Mouse (Mus musculus) T-helper 2 cell (primary cell): ENCODE measurements around the gene Malrd1.
"Not testable (repeated sequence)": the region's sequence is repeated elsewhere in the genome, so short reads cannot be mapped to it uniquely, and the experiment has no call there.

Experiments used
- in situ Hi-C: fragments of 300-600 bp; cut with MboI, MseI; formaldehyde crosslinking; loops from one replicate; pipeline ENCODE4 v1.15.1; 2025; ENCODE audit warnings: high pct_unique_total_duplicates

Gene Malrd1

DNA sequence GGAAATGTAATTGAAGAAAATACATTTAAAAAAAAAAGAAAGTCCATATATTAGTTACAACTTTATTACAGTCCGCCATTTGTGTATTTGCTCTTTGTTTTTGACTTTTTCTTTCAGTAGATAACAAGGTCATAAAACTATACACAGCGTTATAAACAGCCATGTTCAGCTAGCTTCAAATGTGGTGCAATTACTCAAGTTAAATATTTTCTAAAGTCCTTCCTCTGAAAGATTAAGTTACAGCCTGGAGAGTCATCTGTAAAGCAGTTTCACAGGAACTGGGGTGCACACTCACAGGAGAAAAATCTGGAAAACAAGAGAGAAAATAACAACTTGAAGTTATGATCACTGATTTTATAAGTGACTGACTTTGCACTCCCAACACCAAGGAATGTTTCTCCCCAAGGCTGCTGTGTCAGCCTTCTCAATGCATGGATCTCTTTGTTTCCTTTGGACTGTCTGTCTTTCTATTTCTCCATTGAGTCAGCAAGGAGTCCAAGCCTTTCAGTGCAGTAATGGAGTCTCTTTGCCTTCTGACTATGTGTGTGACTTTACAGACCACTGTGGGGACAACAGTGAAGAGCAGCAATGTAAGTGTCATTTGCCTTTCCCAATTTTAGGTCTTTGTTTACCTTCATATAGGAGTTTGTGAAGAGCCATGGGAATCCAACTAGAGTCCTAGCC is at the start of gene Malrd1:
TSS of gene Malrd1 (plus strand) at position 239 of the 684 bp plus-strand sequence.
- in situ Hi-C loops: no loop called here

DNA sequence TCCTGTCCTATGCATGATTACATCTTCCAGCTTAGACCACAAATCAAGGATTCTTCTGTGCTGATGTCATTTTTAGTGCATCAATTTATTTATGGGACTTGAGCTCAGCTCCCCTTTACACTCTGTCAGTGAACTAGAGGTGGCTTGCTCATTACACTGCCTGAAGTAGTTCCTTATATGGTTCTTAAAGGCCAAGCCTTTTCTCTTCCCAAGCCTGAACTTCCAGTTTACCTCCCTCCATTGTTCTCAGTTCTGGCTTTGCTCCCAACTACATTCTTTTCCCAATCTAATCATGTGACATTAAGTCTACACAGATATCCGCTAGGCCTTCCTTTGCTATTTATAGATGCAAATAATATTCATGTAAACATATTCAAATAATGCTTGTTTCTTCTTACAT is 12.4 kb downstream of the Malrd1 start:
- in situ Hi-C loops: no loop called here

DNA sequence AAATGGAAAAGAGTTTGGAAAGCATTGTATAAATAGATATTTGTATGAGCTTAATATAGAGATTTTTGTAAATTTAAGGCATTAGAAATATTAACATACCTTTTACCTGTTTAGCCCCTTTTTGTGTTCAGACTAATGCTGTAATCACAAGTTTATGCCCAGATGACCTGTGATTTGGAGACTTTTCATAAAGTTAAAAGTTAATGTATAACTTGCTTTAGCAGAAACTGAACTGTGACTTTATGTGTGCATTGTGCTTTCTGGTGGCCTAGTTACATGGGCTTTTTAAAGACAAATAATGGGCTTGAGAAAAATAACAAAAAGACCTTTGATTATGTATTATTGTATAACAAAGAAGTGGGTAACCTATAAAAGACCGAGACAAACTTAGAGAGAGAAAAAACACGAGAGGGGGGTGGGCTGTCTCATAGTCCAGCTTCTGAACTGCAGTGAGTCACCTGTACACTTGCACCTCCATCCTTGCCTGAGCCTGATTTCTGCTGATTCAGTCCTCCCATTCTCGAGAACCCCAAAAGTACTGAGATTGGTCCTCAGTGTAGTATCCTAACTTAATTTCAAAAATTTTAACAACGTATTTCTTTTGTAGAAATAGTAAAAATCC is 87.2 kb downstream of the Malrd1 start:
- in situ Hi-C loops: no loop called here

DNA sequence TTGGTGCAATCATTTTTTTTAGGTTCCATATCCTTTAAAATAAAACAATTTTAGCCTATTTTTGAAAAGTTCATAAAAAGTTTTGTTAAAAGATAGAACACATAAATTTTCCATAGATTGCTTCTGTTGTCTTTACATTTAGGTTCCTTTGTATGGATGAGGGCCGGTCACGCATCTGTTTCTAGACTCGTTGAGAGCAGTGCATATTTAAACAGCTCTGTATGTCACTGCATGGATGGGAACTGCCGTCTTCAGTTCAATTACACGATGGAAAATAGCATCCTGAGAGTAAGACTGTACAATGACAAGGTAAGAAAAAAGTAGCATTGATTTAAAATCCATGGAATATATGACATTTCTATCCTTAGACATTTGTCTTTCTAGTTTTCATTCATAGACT is 87.7 kb downstream of the Malrd1 start:
- in situ Hi-C loops: no loop called here

DNA sequence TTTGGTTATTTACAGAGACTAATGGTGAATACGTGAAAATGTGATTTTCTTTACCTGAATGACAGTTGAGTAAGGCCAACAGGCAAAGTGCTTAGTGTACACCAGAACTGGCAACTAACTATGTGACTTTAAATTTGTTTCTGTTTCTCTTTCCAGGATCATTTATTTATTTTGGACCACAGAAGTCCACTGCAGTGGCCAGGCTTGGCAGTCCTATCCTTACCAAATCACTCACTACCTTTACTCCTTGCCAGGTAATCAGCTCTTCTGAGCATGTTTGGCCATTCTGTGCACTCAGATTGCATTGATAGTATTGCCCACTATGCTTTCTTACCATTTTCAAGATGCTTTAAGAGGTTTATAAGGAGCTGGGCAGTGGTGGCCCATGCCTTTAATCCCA is 109.5 kb downstream of the Malrd1 start:
- in situ Hi-C loops: no loop called here

DNA sequence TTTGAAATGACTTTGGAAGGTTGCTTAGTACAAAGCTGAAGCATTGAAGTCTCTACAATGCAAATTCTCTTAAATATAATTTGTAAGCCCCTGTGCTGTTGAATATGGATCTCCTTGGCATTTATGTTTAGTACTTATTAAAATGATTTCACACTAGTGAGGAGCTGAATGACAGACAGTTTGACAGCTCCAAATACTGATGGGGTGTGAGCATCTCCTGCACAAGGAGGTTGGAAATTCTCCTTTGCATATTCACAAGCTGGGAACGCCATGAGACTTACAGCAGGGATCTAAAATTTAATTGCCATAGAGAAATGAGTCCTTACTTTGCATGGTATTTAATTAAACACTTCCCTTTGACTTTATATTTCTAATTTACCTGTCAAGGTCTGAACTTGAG is 117.6 kb downstream of the Malrd1 start:
- in situ Hi-C loops: no loop called here

DNA sequence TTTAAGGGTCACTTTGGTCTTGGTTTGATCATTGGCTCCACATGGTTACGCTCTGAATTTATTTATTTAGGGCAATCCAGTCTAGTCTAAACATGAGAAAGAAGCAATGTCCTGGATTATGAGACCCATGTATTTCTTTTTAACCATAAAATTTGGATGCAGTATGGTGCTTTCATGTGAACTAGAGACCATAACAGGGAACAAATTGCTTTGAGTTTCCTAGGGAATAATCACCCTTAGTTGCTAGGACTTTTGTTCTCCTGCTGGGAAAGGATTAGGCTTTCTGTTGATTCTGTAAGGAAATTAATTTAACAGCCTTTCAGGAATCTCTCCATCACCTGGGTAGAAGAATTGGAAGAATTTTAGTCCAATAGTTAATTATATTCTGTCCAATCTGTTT is 130.1 kb downstream of the Malrd1 start:
- in situ Hi-C loops: no loop called here

DNA sequence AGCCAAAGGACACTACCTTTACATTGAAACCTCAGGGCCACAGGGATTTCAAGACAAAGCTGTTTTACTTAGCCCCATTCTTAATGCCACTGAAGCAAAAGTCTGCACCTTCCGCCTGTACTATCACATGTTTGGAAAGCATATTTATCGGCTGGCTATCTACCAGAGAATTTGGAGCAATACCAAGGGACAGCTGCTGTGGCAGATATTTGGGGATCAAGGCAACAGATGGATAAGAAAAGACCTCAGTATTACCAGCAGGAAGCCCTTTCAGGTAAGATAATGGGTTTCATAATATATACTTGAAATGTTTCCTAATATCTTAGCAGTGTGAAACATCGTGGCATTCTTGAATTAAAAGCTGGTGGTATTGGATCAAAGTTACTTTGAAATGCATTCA is 176.7 kb downstream of the Malrd1 start:
- in situ Hi-C loops: no loop called here

DNA sequence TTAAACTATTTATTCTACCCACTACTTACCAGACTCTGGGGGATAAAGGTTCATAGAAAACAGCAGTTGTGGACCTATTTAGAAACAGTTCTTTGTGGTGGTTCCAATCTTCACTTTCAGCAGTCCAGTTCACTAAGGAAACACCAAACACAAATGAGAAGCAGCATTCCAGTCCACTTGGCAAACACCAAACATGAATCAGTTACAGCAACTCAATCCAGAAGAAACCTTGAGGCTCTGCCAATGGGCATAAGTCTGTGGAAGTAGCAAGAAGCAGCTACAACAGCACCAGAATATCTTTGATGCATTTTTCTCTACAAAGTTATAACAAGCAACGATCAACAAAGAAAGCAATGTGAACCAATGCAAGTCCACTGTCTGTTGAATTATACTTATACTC is 214.7 kb downstream of the Malrd1 start:
- in situ Hi-C loops: no loop called here

DNA sequence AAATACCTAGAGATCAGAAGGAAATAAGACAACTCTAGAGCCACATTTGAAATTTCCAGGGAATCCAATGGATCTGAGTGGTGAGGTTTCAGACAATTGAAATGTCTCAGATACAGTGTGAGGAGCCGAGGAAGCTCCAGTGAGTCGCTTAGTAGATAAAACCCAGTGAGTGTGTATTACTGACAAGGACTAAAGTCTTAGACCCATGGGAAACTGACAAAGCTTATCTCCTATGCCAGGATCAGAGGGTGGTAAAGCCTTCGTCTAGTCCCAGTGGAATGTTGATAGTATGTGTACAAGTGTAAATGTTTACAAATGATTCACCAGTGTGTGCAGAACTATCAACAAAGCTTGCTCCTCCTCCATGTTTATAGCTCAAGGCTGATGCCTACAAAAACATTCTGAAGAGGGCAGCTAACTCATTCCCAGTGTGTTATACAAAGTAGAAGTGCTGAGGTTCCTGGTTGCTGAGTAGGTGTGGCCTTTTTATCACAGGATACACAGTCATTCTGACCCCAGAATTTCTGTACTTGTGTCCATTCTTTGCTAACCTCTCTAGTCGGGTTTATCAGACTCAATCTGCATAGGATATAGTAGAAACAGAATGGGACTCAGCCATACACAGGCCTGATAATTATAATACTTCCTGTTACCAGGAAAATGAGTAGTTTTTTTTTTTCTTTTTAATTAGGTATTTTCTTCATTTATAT is 218.9 kb downstream of the Malrd1 start:
- in situ Hi-C loops: no loop called here

DNA sequence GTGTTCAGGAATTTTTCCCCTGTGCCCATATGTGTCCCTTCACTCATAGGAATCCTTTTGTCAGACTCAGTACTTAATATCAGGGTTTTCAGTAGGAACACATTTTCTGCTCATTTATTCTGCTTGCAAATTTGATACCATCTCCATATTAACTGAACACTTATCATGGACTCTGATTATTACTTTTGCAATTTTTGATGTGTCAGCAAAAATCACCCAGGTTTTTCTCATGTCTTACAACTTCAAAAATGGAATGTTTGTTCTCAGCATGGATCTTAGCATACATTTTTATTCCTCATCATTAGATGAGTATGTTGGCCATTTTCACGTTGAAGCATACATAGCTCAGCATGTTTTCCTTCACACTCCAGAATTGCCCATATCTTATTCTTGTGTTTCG is 258.5 kb downstream of the Malrd1 start:
- in situ Hi-C loops: no loop called here

DNA sequence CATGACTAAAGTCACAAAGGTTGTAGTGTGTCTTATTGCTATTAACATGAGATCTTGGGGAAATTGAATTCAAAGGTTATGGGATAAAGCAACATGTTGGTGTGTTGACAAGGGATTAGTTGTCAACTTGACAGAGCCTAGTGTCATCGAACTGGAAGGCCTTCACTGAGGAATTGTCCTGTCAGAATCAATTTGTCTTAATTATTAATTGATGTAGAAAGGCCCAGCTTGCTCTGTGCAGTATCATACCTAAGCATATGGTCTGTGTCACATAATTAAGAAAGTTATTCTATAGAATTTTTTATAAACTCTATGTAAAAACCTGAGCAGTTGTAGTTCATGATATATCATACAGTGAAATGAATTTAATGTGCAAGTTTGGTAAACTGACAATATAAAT is 289.4 kb downstream of the Malrd1 start:
- in situ Hi-C loops: no loop called here

DNA sequence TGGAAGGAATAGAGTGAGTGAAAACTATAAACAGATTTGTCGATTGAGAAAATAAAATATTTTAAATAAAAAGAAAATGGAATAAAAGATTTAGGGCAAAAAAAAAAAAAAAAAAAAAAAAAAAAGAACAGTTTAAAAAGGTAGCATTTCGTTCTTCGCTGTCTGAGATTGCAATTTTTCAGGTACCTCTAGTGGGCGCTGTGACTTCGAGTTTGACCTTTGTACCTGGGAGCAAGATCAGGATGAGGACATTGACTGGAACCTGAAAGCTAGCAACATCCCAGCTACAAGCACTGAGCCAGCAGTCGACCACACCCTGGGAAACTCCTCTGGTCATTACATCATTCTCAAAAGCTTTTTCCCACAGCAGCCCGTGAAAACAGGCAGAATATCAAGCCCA is 343.1 kb downstream of the Malrd1 start:
- in situ Hi-C loops: no loop called here

DNA sequence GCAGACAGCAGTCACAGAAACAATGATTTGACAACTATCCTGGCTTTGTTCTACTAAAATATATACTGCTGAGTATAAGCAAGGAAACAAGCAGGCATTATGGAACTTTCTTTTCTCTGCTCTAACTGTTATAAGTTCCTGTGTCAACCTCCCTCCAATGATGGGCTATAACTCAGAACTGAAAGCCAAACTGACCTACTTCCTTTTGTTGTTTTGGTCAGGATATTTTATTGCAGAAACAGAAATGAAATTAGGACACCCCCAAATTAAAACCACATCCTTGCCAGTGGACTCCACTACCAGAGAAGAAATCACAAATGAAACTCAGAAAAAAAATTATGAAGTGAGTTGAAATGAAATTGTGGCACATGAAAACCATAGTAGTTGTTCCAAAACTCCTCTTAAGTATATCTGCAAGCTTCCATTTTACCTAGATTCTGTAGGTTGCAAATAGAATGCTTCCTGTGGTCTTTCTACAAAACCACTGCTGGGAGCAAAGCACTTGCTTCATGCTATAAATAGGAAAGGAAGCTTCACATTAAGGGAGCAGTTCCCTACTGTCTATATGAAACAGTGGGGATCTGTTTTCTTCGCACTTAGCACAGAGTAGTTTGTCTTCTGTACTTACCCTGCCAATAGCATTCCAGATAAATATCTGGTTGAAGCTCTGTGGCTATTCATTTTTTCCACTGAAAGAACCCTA is 367.3 kb downstream of the Malrd1 start:
- in situ Hi-C loops: no loop called here

DNA sequence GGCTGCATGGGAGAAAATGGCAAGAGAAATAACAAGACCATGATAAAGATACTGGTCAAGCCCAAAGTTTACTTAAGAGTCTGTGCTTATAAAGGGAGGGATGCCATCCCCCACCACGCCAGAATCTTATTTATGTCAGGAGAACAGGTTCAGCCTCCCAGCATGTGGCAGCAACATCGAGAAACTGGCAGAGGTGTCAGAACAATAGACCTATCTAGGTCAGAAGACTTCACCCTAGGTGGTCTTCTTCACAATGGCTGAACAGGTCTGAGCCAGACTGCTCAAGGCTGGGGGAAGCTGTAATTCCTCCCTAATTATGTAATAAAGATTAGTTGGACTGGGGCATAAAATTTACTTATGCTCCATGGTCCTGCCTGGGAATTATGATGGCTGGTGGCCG is 399.2 kb downstream of the Malrd1 start:
- in situ Hi-C loops: no loop called here

DNA sequence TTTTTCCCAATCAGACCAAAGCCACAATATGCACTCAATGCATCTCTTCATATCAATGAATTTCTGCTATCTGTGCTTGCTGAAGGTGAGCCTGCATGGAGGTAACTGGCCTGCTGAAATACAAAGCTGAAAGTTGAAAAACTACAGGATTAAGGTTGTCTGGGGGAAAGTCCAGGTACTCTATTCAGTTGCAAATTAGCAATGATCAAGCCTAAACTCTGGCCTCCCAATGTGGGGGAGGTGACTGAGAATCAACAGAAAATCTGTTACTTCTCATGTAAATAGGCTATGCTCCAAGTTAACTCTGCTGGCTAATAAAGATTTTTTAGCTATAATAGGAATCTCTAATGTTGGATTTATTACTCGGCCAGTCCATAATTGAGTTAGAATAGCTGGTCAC is 399.8 kb downstream of the Malrd1 start:
- in situ Hi-C loops: no loop called here

DNA sequence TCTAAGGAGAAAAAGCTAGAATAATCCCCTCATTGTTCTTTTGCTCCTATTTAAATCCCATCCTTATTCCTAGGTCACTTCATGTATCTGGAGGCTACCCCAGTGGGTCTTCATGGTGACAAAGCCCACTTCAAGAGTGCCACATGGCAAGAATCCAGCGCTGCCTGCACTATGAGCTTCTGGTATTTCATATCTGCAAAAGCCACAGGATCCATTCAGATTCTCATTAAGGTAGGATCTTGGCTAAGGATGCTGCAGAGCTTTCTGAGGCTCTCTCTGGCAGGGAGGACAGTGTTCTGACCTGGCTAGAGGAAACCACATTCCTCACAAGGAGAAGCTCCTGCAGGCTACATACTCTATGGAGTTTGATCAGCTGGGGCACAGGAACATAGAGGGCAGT is 405.2 kb downstream of the Malrd1 start:
- in situ Hi-C loops: no loop called here

DNA sequence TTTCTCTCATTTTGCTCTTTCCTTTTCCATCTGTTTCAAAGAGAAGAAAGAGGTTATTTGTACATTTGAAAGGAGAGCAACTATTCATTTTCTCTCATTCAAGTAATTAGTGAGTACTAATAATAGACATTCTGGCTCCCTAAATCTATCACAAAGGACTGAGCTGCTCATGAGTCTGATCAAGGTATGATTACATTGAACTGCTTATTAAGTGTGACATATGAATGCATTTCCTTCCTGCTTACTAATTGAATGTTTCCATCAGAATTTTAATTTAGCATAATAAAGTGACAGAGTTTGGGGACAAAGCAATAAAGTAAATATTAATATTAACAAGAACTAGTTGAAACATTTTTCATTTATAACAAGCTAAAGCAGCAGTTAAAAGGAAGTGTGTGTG is 405.6 kb downstream of the Malrd1 start:
- in situ Hi-C loops: no loop called here

DNA sequence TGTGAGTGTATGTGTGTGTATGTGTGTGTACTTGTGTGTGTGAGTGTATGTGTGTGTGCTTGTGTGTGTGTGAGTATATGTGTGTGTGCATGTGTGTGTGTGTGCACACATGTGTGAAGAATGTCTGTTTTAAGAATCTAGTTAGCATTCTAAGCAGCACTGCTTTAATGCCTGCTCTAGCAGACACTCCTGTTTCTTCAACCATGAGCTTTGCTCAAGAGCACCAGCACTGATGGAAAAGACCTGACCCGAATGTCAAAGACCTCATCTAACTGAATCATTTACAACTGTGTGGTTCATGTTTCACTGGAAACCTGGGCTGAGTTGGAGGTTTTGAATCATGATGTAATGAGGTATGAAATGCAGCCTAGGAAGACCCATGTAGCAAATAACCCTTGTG is 406.1 kb downstream of the Malrd1 start:
- in situ Hi-C loops: no loop called here

DNA sequence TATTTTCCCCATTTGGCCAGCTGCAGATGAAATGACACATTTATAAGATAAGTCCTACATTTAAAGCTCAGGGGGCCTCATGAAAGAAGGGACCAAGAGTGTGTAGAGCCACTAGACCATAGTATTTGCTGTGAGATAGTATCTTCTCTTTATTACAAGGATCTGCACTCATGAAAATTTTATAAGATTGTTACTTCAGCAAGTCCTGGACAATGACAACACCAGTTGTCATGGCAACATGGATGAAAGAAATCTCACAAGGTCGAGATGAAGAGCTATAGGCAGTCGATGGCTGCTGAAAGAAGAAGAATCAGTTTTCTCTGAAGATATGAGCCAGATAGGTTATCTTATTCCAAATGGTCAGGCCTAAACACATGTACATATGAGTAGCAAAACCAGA is 476.6 kb downstream of the Malrd1 start:
- in situ Hi-C loops: no loop called here

DNA sequence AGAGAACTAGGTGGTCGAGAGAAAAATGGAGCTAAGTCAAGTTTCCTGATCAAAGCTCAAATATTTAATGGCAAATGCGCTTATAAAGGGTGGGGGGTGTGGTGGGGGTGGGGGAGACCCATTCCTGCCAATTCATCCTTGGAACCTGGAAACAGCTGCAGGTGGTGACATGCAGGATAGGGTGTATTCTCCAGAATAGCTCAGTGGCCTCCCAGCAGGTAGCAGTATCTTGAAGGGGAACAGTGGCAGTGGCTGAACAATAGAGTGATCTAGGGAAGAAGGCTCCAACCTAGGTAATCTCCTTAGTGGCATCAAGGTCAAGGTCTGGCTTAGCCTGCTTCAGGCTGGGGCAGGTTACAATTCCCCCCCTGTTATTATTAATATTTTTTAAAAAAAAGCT is 490.8 kb downstream of the Malrd1 start:
- in situ Hi-C loops: not testable (repeated sequence)

DNA sequence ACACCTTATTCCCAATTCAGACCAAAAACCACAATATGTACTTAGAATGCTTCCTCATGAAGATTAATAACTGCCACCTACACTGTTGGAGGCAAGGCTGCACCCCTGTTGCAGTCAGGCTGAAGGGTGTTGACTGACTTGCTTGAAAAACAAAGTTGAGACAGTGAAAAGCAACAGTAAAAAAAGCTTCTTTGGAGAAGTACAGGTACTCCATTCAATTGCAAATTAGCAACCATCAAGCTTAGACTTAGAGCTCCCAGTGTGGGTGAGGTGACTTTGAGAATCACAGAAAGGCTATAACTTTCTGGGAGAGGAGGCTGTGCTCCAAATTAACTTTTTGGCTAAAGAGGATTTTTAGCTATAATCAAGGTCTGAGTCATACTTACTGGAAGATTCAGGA is 491.4 kb downstream of the Malrd1 start:
- in situ Hi-C loops: not testable (repeated sequence)

DNA sequence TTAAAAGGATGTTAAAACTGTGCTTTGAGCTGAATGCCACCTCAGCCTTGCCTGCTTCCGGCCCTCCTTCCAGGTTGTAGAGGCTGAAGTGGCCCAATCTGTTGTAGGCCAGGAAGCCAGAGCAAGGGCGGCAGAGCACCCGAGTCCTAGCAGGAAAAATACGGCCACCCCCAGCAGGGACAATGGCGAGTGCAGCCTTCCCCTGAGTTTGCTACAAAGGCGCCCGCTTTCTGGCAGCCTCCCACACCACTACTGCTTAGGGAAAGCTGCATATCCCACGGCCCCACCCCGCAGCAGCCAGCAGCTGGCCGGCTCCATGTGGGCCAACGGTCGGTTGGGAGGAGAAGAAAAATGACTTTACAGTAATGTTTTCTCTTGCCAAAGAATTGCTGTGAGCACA is 503.5 kb downstream of the Malrd1 start:
- in situ Hi-C loops: no loop called here
